8 mouse cellular contexts compared by ENCODE assay signal in genomic region chr15:102204674-102205505, GRCm38 (mm10). TPM values are rescaled to one million over a fixed set of nuclear protein-coding genes. Genes with fewer than 3 reads are reported as not detected.
DNase-seq lines count a peak whose midpoint lies in the region; ATAC-seq and TF ChIP-seq lines count a peak whose summit lies in the region.

Gene Csad (minus strand): TSS chr15:102204724.

- peak within 1 kb of the TSS; percentile 75 for H3K4me2 ChIP-seq in limb, embryonic 14.5 days (replicated peaks; ENCODE audit: low read depth, low read length, severe bottlenecking)
- H3K4me2 ChIP-seq in stomach, postnatal 0 days (replicated peaks; ENCODE audit: low read depth), result peak within 1 kb of the TSS; percentile 64

- H3K27ac ChIP-seq in embryonic facial prominence, embryonic 10.5 days (replicated peaks), result peak within 1 kb of the TSS; percentile 99
- peak within 1 kb of the TSS; percentile 100 for H3K27ac ChIP-seq in limb, embryonic 14.5 days (replicated peaks; ENCODE audit: low read depth, low read length)
- H3K27ac ChIP-seq in stomach, postnatal 0 days (replicated peaks), result peak within 1 kb of the TSS; percentile 100

- no peaks in the 10 kb centered on the region for H3K9me3 ChIP-seq in embryonic facial prominence, embryonic 10.5 days
- no peaks in the 10 kb centered on the region for H3K9me3 ChIP-seq in limb, embryonic 14.5 days (ENCODE audit: control insufficient read depth, low read length)
- H3K9me3 ChIP-seq in stomach, postnatal 0 days (ENCODE audit: control insufficient read depth, low read length), result no peaks in the 10 kb centered on the region

- H3K4me1 ChIP-seq in embryonic facial prominence, embryonic 10.5 days, result peaks cover 33% of the 10 kb centered on the region
- peaks cover 23% of the 10 kb centered on the region for H3K4me1 ChIP-seq in limb, embryonic 14.5 days (ENCODE audit: control insufficient read depth, insufficient read depth, low read length)
- H3K4me1 ChIP-seq in stomach, postnatal 0 days (replicated peaks; ENCODE audit: control insufficient read depth, insufficient read depth), result no peaks in the 10 kb centered on the region; the same call in 1 of the 2 replicates

- no peak for TF ChIP-seq POLR2A in limb, embryonic 14.5 days (IDR thresholded peaks at IDR 0.05; ENCODE audit: borderline replicate concordance, extremely low read depth, insufficient read depth, insufficient read length)

- peaks cover 59% of the 10 kb centered on the region for H3K36me3 ChIP-seq in embryonic facial prominence, embryonic 10.5 days (replicated peaks)
- H3K36me3 ChIP-seq in limb, embryonic 14.5 days (ENCODE audit: control insufficient read depth, insufficient read depth, low read length), result peaks cover 51% of the 10 kb centered on the region
- peaks cover 21% of the 10 kb centered on the region for H3K36me3 ChIP-seq in stomach, postnatal 0 days (ENCODE audit: control insufficient read depth, insufficient read depth, low read length)

- WGBS in embryonic facial prominence, embryonic 10.5 days, result 68% methylated on average over 19 of the region's 19 CpGs
- 54% methylated on average over 19 of the region's 19 CpGs for WGBS in limb, embryonic 14.5 days
- 38% methylated on average over 19 of the region's 19 CpGs for WGBS in stomach, postnatal 0 days

- peak within 1 kb of the TSS; percentile 95 for H3K9ac ChIP-seq in limb, embryonic 14.5 days (ENCODE audit: low read depth, low read length, severe bottlenecking)
- peak within 1 kb of the TSS; percentile 98 for H3K9ac ChIP-seq in stomach, postnatal 0 days (ENCODE audit: low read length)

- H3K27me3 ChIP-seq in embryonic facial prominence, embryonic 10.5 days (replicated peaks; ENCODE audit: low read depth, poor library complexity, severe bottlenecking), result no peaks in the 10 kb centered on the region
- H3K27me3 ChIP-seq in limb, embryonic 14.5 days (ENCODE audit: control insufficient read depth, insufficient read depth, low read length), result no peaks in the 10 kb centered on the region
- no peaks in the 10 kb centered on the region for H3K27me3 ChIP-seq in stomach, postnatal 0 days (ENCODE audit: control insufficient read depth, insufficient read depth, low read length)

- no peak for DNase-seq in frontal cortex, adult 2 months (ENCODE audit: extremely low spot score in 1 of 2, low spot score in 1 of 2)
- DNase-seq in frontal cortex, postnatal 14 days (ENCODE audit: low spot score in 2 of 2), result no peak
- no peak for DNase-seq in embryonic facial prominence, embryonic 10.5 days (ENCODE audit: low spot score)
- no peak for DNase-seq in heart, postnatal 4 days
- no peak for DNase-seq in limb, embryonic 14.5 days (ENCODE audit: low spot score)
- no peak for DNase-seq in stomach, postnatal 0 days (ENCODE audit: low spot score)
- no peak for DNase-seq in cerebellum, adult 18-20 months

- no peak for TF ChIP-seq EP300 in stomach, postnatal 0 days (optimal IDR thresholded peaks at IDR 0.05)

- H3K4me3 ChIP-seq in embryonic facial prominence, embryonic 10.5 days, result peak within 1 kb of the TSS; percentile 88
- peak within 1 kb of the TSS; percentile 80 for H3K4me3 ChIP-seq in limb, embryonic 14.5 days (replicated peaks; ENCODE audit: low read length)
- H3K4me3 ChIP-seq in stomach, postnatal 0 days (ENCODE audit: low read depth, low read length), result peak within 1 kb of the TSS; percentile 76

- ATAC-seq in CD4-positive, CD25-positive, alpha-beta regulatory T cell, adult 4 months, result no peak
- ATAC-seq in limb, embryonic 14.5 days (ENCODE audit: low FRiP score, low read depth), result no peak
- no peak for ATAC-seq in stomach, postnatal 0 days (ENCODE audit: low FRiP score, low TSS enrichment)

- peak; percentile 16 for TF ChIP-seq CTCF in stomach, postnatal 0 days (IDR thresholded peaks at IDR 0.05; ENCODE audit: low read depth)

RNA-seq across cellular contexts. Expression of gene Csad, which starts in this region (rescaled TPM):
- polyA plus RNA-seq in frontal cortex, adult 2 months (2012; rRNA removed), result 32.9 and 42.0 TPM in 2 replicates
- polyA plus RNA-seq in CD4-positive, CD25-positive, alpha-beta regulatory T cell, adult 4 months (2017; shearing (Covaris generic)), result 10 to 100 TPM; 10.7 to 16.9 TPM
- 48.6 and 48.7 TPM in 2 replicates for polyA plus RNA-seq in embryonic facial prominence, embryonic 10.5 days (2016; fragmentation: Nextera tagmentation; extraction: Ambion mirVana)
- 10 to 100 TPM; 26.8 to 29.9 TPM for total RNA-seq in heart, postnatal 4 days (2021)
- 112 and 130 TPM in 2 replicates for polyA plus RNA-seq in limb, embryonic 14.5 days (2012; rRNA removed)
- polyA plus RNA-seq in limb, embryonic 14.5 days (2014; fragmentation: Nextera tagmentation; extraction: Ambion mirVana), result 66.1 and 75.3 TPM in 2 replicates
- 32.1 and 39.4 TPM in 2 replicates for polyA plus RNA-seq in stomach, postnatal 0 days (2015; fragmentation: Nextera tagmentation; extraction: Ambion mirVana)
